Mouse (Mus musculus): Measurements from ENCODE around the gene Ascl2. TPM values are rescaled to one million over a fixed set of nuclear protein-coding genes. Genes with fewer than 3 reads are reported as not detected.

The Ascl2 gene
- polyA plus RNA-seq, 1 experiment from 2014 or later, result 0.70 TPM

DNA sequence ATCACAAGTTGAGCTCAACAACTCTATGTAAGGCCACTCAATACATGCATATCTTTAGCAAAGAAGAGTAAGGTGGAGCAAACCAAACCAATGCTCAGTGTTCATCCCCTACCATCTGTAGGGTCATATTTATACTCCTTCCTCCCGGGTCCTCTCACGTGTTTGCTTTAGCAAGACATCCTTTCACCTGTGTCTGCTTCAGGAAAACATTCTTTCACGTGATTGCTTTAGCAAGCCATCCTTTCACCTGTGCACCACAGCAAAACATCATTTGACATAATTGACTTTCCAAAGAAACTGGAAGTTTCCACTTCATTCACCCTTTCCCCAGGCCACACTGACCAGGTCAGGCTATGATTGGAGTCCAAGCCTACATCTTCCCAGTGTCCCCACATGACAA lies 38.0 kb downstream of the Ascl2 start, which contains the start of gene Th:
Th (minus strand) TSS at position 101 of the 400 bp plus-strand sequence.
- no peaks in the 10 kb centered on the region for H3K36me3 ChIP-seq
- no peak within 1 kb of the TSS for H3K9ac ChIP-seq
- WGBS, result 91% methylated on average over 3 of the region's 3 CpGs
- no peak for ATAC-seq (ENCODE audit: low FRiP score, low read depth)
- H3K4me1 ChIP-seq (replicated peaks), result no peaks in the 10 kb centered on the region
- H3K4me2 ChIP-seq, result no peak within 1 kb of the TSS
- H3K9me3 ChIP-seq, result no peaks in the 10 kb centered on the region
- no peak within 1 kb of the TSS for H3K27ac ChIP-seq (replicated peaks)
- no peaks in the 10 kb centered on the region for H3K27me3 ChIP-seq
- H3K4me3 ChIP-seq, result no peak within 1 kb of the TSS

DNA sequence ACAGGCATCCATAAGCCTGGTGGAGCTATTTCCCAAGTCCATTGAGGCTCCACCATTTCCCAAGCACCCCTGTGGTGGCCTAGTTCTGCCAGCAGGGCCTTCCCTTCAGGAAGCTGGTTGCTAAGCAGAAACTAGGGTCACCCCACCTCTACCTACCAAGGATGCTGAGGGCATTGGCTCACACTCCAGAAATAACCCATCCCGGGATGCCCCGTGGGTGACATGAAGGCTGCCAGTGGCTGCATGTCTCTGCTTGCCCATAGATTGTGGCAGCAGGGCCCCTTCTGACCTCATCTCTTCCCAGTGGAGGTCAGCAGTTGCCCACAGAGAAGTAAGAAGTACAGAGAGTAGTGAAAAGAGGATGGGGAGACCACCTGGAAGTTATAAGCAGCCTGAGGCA lies 39.5 kb downstream of the Ascl2 start:
- H3K27ac ChIP-seq (replicated peaks), result no peak overlapping the region
- H3K4me1 ChIP-seq (replicated peaks), result no peaks in the 10 kb centered on the region
- no peaks in the 10 kb centered on the region for H3K27me3 ChIP-seq
- H3K4me2 ChIP-seq, result no peak overlapping the region
- WGBS, result 85% methylated on average over 2 of the region's 2 CpGs
- no peak overlapping the region for H3K4me3 ChIP-seq
- H3K9me3 ChIP-seq, result no peaks in the 10 kb centered on the region
- no peaks in the 10 kb centered on the region for H3K36me3 ChIP-seq
- no peak overlapping the region for H3K9ac ChIP-seq
- no peak for ATAC-seq (ENCODE audit: low FRiP score, low read depth)

DNA sequence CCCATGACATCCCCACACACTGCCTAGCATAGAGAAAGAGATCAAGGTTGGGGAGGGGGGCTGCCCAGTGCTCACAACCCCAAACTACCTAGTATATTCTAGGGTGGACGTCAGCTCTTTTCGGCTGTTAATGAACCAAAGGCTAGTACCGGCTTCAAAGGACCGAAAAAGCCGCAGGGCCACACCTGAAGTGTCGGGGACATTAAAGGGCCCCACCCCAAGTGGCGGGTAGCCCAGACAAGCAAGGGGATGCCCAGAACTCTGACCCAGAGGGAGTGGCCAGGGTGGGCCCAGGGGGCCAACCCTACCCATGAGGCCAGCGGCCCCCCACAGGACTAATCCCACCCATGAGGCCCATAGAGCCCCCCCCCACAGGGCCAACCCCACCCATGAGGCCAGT lies 41.8 kb downstream of the Ascl2 start:
- no peak overlapping the region for H3K9ac ChIP-seq
- no peaks in the 10 kb centered on the region for H3K27me3 ChIP-seq
- no peaks in the 10 kb centered on the region for H3K9me3 ChIP-seq
- no peak overlapping the region for H3K4me2 ChIP-seq
- H3K36me3 ChIP-seq, result no peaks in the 10 kb centered on the region
- WGBS, result 86% methylated on average over 8 of the region's 8 CpGs
- no peak overlapping the region for H3K4me3 ChIP-seq
- H3K4me1 ChIP-seq (replicated peaks), result no peaks in the 10 kb centered on the region
- no peak overlapping the region for H3K27ac ChIP-seq (replicated peaks)
- ATAC-seq (ENCODE audit: low FRiP score, low read depth), result no peak

DNA sequence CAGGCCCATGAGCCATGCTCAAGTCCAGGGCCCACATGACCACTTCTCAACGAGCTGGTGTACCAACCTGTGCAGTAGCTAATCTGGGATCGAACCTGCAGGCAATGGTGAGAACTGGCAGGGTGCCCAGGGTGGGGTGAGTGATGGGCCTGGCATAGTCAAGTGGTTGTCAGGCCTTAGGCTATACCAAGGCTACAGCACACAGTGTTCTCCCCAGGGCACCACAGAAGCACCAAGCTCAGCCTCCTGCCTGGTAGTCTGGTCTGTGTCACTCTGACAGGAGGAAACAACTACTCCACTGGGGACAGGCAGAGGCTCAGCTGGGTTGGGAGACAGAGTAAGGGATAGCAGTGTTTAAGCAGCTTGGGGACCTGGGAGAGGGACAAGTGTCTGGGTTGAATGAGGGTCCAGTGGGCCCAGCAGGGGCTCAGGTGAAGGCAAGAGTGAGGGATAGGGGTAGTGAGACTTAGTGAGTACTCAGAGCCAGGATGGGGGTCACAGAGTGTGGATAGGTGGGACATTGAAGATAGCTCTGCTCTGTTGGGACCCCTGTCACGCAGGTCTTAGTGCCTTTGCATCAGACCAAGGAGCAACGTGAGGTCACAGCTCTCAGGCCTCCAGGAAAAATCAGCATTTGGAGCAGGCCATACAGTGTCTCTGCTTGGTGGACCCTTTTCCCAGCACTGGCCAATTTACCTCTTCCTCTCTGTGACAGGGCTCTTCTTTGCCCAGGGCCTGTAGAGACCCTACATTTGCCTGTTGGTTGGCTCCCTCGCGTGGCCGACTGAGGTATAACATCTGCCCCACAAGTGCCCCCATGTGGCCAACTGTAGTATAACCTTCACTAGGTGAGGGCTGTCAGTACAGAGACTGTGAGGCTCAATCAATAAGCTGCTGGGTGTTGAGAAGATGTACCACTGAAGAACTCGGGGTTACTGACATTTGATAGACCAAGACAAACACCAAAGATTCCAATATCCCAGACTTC lies 50.1 kb downstream of the Ascl2 start:
- 30% methylated on average over 8 of the region's 8 CpGs for WGBS
- no peaks in the 10 kb centered on the region for H3K27me3 ChIP-seq
- no peaks in the 10 kb centered on the region for H3K36me3 ChIP-seq
- H3K4me2 ChIP-seq, result no peak overlapping the region
- H3K27ac ChIP-seq (replicated peaks), result no peak overlapping the region
- H3K4me3 ChIP-seq, result no peak overlapping the region
- peak; percentile 47; the same call in 1 of the 2 replicates for ATAC-seq (ENCODE audit: low FRiP score, low read depth)
- H3K4me1 ChIP-seq (replicated peaks), result peaks cover 8% of the 10 kb centered on the region
- H3K9me3 ChIP-seq, result no peaks in the 10 kb centered on the region
- no peak overlapping the region for H3K9ac ChIP-seq

- 83% methylated on average over 5 of the region's 5 CpGs for WGBS
- no peaks in the 10 kb centered on the region for H3K36me3 ChIP-seq
- H3K9ac ChIP-seq, result no peak overlapping the region
- no peaks in the 10 kb centered on the region for H3K9me3 ChIP-seq
- no peak overlapping the region for H3K4me3 ChIP-seq
- H3K27me3 ChIP-seq, result no peaks in the 10 kb centered on the region
- ATAC-seq (ENCODE audit: low FRiP score, low read depth), result no peak
- H3K4me2 ChIP-seq, result no peak overlapping the region
- H3K27ac ChIP-seq (replicated peaks), result no peak overlapping the region
- peaks cover 8% of the 10 kb centered on the region for H3K4me1 ChIP-seq (replicated peaks)
These were observed 51.4 kb downstream of the Ascl2 start for GRCm38 (mm10) chr7:142917659-142918058.

Other genes with a start within 250 kb of the Ascl2 start
- gene Ins2, start 225.9 kb downstream of the Ascl2 start, polyA plus RNA-seq (2015; fragmentation: Nextera tagmentation; extraction: Ambion mirVana), result 0.81 and 2.0 TPM in 2 replicates
- 10.7 and 11.0 TPM in 2 replicates for gene Th, start 38.1 kb downstream of the Ascl2 start, polyA plus RNA-seq (2015; fragmentation: Nextera tagmentation; extraction: Ambion mirVana)
- 0.31 and 1.00 TPM in 2 replicates for gene Tspan32, start 35.8 kb upstream of the Ascl2 start, polyA plus RNA-seq (2015; fragmentation: Nextera tagmentation; extraction: Ambion mirVana)
- 439 and 445 TPM in 2 replicates for gene Cd81, start 83.5 kb upstream of the Ascl2 start, polyA plus RNA-seq (2015; fragmentation: Nextera tagmentation; extraction: Ambion mirVana)
- 94.1 and 99.2 TPM in 2 replicates for gene Tssc4, start 100.0 kb upstream of the Ascl2 start, polyA plus RNA-seq (2015; fragmentation: Nextera tagmentation; extraction: Ambion mirVana)
- gene Trpm5, start 125.4 kb upstream of the Ascl2 start, polyA plus RNA-seq (2015; fragmentation: Nextera tagmentation; extraction: Ambion mirVana), result 1.8 and 2.7 TPM in 2 replicates
- 1.1 and 1.5 TPM in 2 replicates for gene Kcnq1, start 137.1 kb upstream of the Ascl2 start, polyA plus RNA-seq (2015; fragmentation: Nextera tagmentation; extraction: Ambion mirVana)